Mouse (Mus musculus) adrenal gland, adult 2 months (tissue): ENCODE data around the gene Icam2. TPM values are rescaled to one million over a fixed set of nuclear protein-coding genes. Genes with fewer than 3 reads are reported as not detected.
A peak's percentile ranks its signal among the peaks of the same experiment; 100 is the strongest.
"Not testable (repeated sequence)": the region's sequence is repeated elsewhere in the genome, so short reads cannot be mapped to it uniquely, and the experiment has no call there.

Experiments
- DNase-seq: peaks from one replicate; pipeline ENCODE4 v3.0.0; 2021
- polyA plus RNA-seq: library from polyadenylated mRNA; depleted of rRNA; stranded (reverse); fragments of >200 nt; gene quantifications from 2 replicates; pipeline ENCODE4 v1.2.3, GENCODE M21; 2012; rRNA removed
- total RNA-seq, 2 experiments: library from RNA; stranded (reverse); gene quantifications; 2 replicates each; pipeline ENCODE4 v1.2.3; 2021

Icam2 gene
- total and polyA plus RNA-seq, 3 experiments = 11.9 to 25.0 (median 16.2) TPM

GRCm38 (mm10) chr11:106344910-106345309, 43.0 kb downstream of the Icam2 start:
- DNase-seq = no peak

- peak; percentile 24 for DNase-seq
Measured at GRCm38 (mm10) chr11:106340990-106341520, 46.8 kb downstream of the Icam2 start.

- DNase-seq = not testable (repeated sequence)
Measured at GRCm38 (mm10) chr11:106339323-106339722, 48.6 kb downstream of the Icam2 start.

GRCm38 (mm10) chr11:106338870-106339269, 49.0 kb downstream of the Icam2 start:
- no peak for DNase-seq

- DNase-seq = no peak
Measured at GRCm38 (mm10) chr11:106338029-106338428, 49.8 kb downstream of the Icam2 start.

GRCm38 (mm10) chr11:106334066-106334465, 53.8 kb downstream of the Icam2 start:
- no peak for DNase-seq

- no peak for DNase-seq
Measured at GRCm38 (mm10) chr11:106332458-106332857, 55.4 kb downstream of the Icam2 start.

GRCm38 (mm10) chr11:106329682-106330081, 58.2 kb downstream of the Icam2 start:
- peak; percentile 27 for DNase-seq

- no peak for DNase-seq
Measured at GRCm38 (mm10) chr11:106329128-106329527, 58.7 kb downstream of the Icam2 start.

GRCm38 (mm10) chr11:106328521-106328920, 59.4 kb downstream of the Icam2 start:
- no peak for DNase-seq

Other genes starting within 250 kb of the Icam2 start
- gene Gm10840, start 227.2 kb downstream of the Icam2 start, total RNA-seq = not detected
- gene Gm10840, start 227.2 kb downstream of the Icam2 start, polyA plus RNA-seq = not detected in 2 replicates
- gene Limd2, start 227.2 kb downstream of the Icam2 start, total RNA-seq = 10 to 100 TPM in 1 of 2 experiments, 1 to 10 TPM in 1; 9.5 to 17.1 TPM
- gene Limd2, start 227.2 kb downstream of the Icam2 start, polyA plus RNA-seq = 18.1 and 20.0 TPM in 2 replicates
- 10 to 100 TPM; 14.9 to 16.1 TPM for gene Strada, start 185.9 kb downstream of the Icam2 start, total RNA-seq
- gene Strada, start 185.9 kb downstream of the Icam2 start, polyA plus RNA-seq = 18.8 and 20.6 TPM in 2 replicates
- gene Ccdc47, start 171.7 kb downstream of the Icam2 start, total RNA-seq = 100 to 1,000 TPM; 104 to 112 TPM
- gene Ccdc47, start 171.7 kb downstream of the Icam2 start, polyA plus RNA-seq = 5.6 and 9.5 TPM in 2 replicates
- gene Ddx42, start 171.1 kb downstream of the Icam2 start, total RNA-seq = 10 to 100 TPM; 46.6 to 51.0 TPM
- 7.0 and 9.2 TPM in 2 replicates for gene Ddx42, start 171.1 kb downstream of the Icam2 start, polyA plus RNA-seq
- gene Ftsj3, start 132.0 kb downstream of the Icam2 start, total RNA-seq = 10 to 100 TPM; 49.8 to 53.1 TPM
- 16.2 and 22.5 TPM in 2 replicates for gene Ftsj3, start 132.0 kb downstream of the Icam2 start, polyA plus RNA-seq
- 100 to 1,000 TPM; 138 to 164 TPM for gene Psmc5, start 131.9 kb downstream of the Icam2 start, total RNA-seq
- gene Psmc5, start 131.9 kb downstream of the Icam2 start, polyA plus RNA-seq = 12.4 and 12.9 TPM in 2 replicates
- 10 to 100 TPM; 64.5 to 80.6 TPM for gene Smarcd2, start 115.1 kb downstream of the Icam2 start, total RNA-seq
- gene Smarcd2, start 115.1 kb downstream of the Icam2 start, polyA plus RNA-seq = 112 and 121 TPM in 2 replicates
- under 1 TPM; 0.10 to 0.26 TPM for gene Tcam1, start 111.4 kb downstream of the Icam2 start, total RNA-seq
- not detected in 2 replicates for gene Tcam1, start 111.4 kb downstream of the Icam2 start, polyA plus RNA-seq
- not detected for gene Gh, start 86.2 kb downstream of the Icam2 start, total RNA-seq
- gene Gh, start 86.2 kb downstream of the Icam2 start, polyA plus RNA-seq = not detected in 2 replicates
- under 1 TPM; 0.79 to 0.81 TPM for gene Cd79b, start 73.3 kb downstream of the Icam2 start, total RNA-seq
- 0.93 and 1.1 TPM in 2 replicates for gene Cd79b, start 73.3 kb downstream of the Icam2 start, polyA plus RNA-seq
- under 1 TPM; 0.07 to 0.09 TPM for gene Scn4a, start 34.8 kb downstream of the Icam2 start, total RNA-seq
- 0.01 and 0.15 TPM in 2 replicates for gene Scn4a, start 34.8 kb downstream of the Icam2 start, polyA plus RNA-seq
- not detected for gene Prr29, start 22.6 kb downstream of the Icam2 start, total RNA-seq
- not detected in 2 replicates for gene Prr29, start 22.6 kb downstream of the Icam2 start, polyA plus RNA-seq
- 100 to 1,000 TPM in 1 of 2 experiments, 10 to 100 TPM in 1; 90.7 to 119 TPM for gene Ern1, start 99.8 kb upstream of the Icam2 start, total RNA-seq
- gene Ern1, start 99.8 kb upstream of the Icam2 start, polyA plus RNA-seq = 608 and 700 TPM in 2 replicates
- gene Tex2, start 225.3 kb upstream of the Icam2 start, total RNA-seq = 10 to 100 TPM; 54.0 to 55.5 TPM
- 14.0 and 15.8 TPM in 2 replicates for gene Tex2, start 225.3 kb upstream of the Icam2 start, polyA plus RNA-seq